Mouse (Mus musculus): ENCODE results near the gene Raly. TPM values are rescaled to one million over a fixed set of nuclear protein-coding genes. Genes with fewer than 3 reads are reported as not detected.

The Raly gene
- polyA plus RNA-seq, 2 experiments, result 65.0 to 385 TPM

GRCm38 (mm10) chr2:154818599-154818998, 27.7 kb downstream of the Raly start:
- WGBS, result 68% methylated on average over 1 of the region's 1 CpGs
- no peak for ATAC-seq (ENCODE audit: low FRiP score, low read depth)
- H3K9me3 ChIP-seq (ENCODE audit: control insufficient read depth, low read length), result no peaks in the 10 kb centered on the region
- H3K4me3 ChIP-seq (replicated peaks; ENCODE audit: low read length), result no peak overlapping the region
- H3K9ac ChIP-seq (ENCODE audit: low read depth, low read length, severe bottlenecking), result no peak overlapping the region
- H3K4me2 ChIP-seq (replicated peaks; ENCODE audit: low read depth, low read length, severe bottlenecking), result no peak overlapping the region
- no peak for TF ChIP-seq POLR2A (IDR thresholded peaks at IDR 0.05; ENCODE audit: borderline replicate concordance, extremely low read depth, insufficient read depth, insufficient read length)
- H3K4me1 ChIP-seq (ENCODE audit: control insufficient read depth, insufficient read depth, low read length), result peaks cover 6% of the 10 kb centered on the region; the same call in 1 of the 2 replicates
- no peaks in the 10 kb centered on the region; the same call in 1 of the 2 replicates for H3K36me3 ChIP-seq (ENCODE audit: control insufficient read depth, insufficient read depth, low read length)
- H3K27me3 ChIP-seq (ENCODE audit: control insufficient read depth, insufficient read depth, low read length), result no peaks in the 10 kb centered on the region
- no peak overlapping the region for H3K27ac ChIP-seq (replicated peaks; ENCODE audit: low read depth, low read length)
- no peak for DNase-seq (ENCODE audit: low spot score)

- H3K36me3 ChIP-seq (ENCODE audit: control insufficient read depth, insufficient read depth, low read length), result no peaks in the 10 kb centered on the region; the same call in 1 of the 2 replicates
- no peak for DNase-seq (ENCODE audit: low spot score)
- H3K4me3 ChIP-seq (replicated peaks; ENCODE audit: low read length), result no peak overlapping the region
- H3K4me1 ChIP-seq (ENCODE audit: control insufficient read depth, insufficient read depth, low read length), result peaks cover 6% of the 10 kb centered on the region; the same call in 1 of the 2 replicates
- no peak overlapping the region for H3K27ac ChIP-seq (replicated peaks; ENCODE audit: low read depth, low read length)
- H3K9ac ChIP-seq (ENCODE audit: low read depth, low read length, severe bottlenecking), result no peak overlapping the region
- ATAC-seq (ENCODE audit: low FRiP score, low read depth), result no peak
- 85% methylated on average over 1 of the region's 1 CpGs for WGBS
- no peaks in the 10 kb centered on the region for H3K9me3 ChIP-seq (ENCODE audit: control insufficient read depth, low read length)
- no peak overlapping the region for H3K4me2 ChIP-seq (replicated peaks; ENCODE audit: low read depth, low read length, severe bottlenecking)
- TF ChIP-seq POLR2A (IDR thresholded peaks at IDR 0.05; ENCODE audit: borderline replicate concordance, extremely low read depth, insufficient read depth, insufficient read length), result no peak
- H3K27me3 ChIP-seq (ENCODE audit: control insufficient read depth, insufficient read depth, low read length), result no peaks in the 10 kb centered on the region
Observed at GRCm38 (mm10) chr2:154820346-154820745, 29.4 kb downstream of the Raly start.

GRCm38 (mm10) chr2:154826054-154826538, 35.2 kb downstream of the Raly start:
- no peak for ATAC-seq (ENCODE audit: low FRiP score, low read depth)
- TF ChIP-seq POLR2A (IDR thresholded peaks at IDR 0.05; ENCODE audit: borderline replicate concordance, extremely low read depth, insufficient read depth, insufficient read length), result no peak
- H3K9me3 ChIP-seq (ENCODE audit: control insufficient read depth, low read length), result no peaks in the 10 kb centered on the region
- no peak overlapping the region for H3K9ac ChIP-seq (ENCODE audit: low read depth, low read length, severe bottlenecking)
- H3K27ac ChIP-seq (replicated peaks; ENCODE audit: low read depth, low read length), result no peak overlapping the region
- peaks cover 4% of the 10 kb centered on the region; the same call in 1 of the 2 replicates for H3K36me3 ChIP-seq (ENCODE audit: control insufficient read depth, insufficient read depth, low read length)
- no peaks in the 10 kb centered on the region for H3K27me3 ChIP-seq (ENCODE audit: control insufficient read depth, insufficient read depth, low read length)
- WGBS, result 84% methylated on average over 1 of the region's 1 CpGs
- no peak overlapping the region for H3K4me3 ChIP-seq (replicated peaks; ENCODE audit: low read length)
- no peak for DNase-seq (ENCODE audit: low spot score)
- H3K4me2 ChIP-seq (replicated peaks; ENCODE audit: low read depth, low read length, severe bottlenecking), result no peak overlapping the region
- H3K4me1 ChIP-seq (ENCODE audit: control insufficient read depth, insufficient read depth, low read length), result no peaks in the 10 kb centered on the region

- H3K4me2 ChIP-seq (replicated peaks; ENCODE audit: low read depth, low read length, severe bottlenecking), result no peak overlapping the region
- H3K4me1 ChIP-seq (ENCODE audit: control insufficient read depth, insufficient read depth, low read length), result no peaks in the 10 kb centered on the region
- H3K27ac ChIP-seq (replicated peaks; ENCODE audit: low read depth, low read length), result no peak overlapping the region
- H3K9me3 ChIP-seq (ENCODE audit: control insufficient read depth, low read length), result no peaks in the 10 kb centered on the region
- H3K4me3 ChIP-seq (replicated peaks; ENCODE audit: low read length), result no peak overlapping the region
- H3K36me3 ChIP-seq (ENCODE audit: control insufficient read depth, insufficient read depth, low read length), result 0 out of 2 replicates have a peak, but pooled peaks cover 4% of the 10 kb centered on the region
- H3K9ac ChIP-seq (ENCODE audit: low read depth, low read length, severe bottlenecking), result no peak overlapping the region
- ATAC-seq (ENCODE audit: low FRiP score, low read depth) (no peak), DNase-seq (ENCODE audit: low spot score) (no peak)
- H3K27me3 ChIP-seq (ENCODE audit: control insufficient read depth, insufficient read depth, low read length), result no peaks in the 10 kb centered on the region
- no peak for TF ChIP-seq POLR2A (IDR thresholded peaks at IDR 0.05; ENCODE audit: borderline replicate concordance, extremely low read depth, insufficient read depth, insufficient read length)
- WGBS, result 80% methylated on average over 4 of the region's 4 CpGs
Observed at GRCm38 (mm10) chr2:154827521-154827920, 36.6 kb downstream of the Raly start.

GRCm38 (mm10) chr2:154832471-154832870, 41.6 kb downstream of the Raly start:
- H3K4me2 ChIP-seq (replicated peaks; ENCODE audit: low read depth, low read length, severe bottlenecking), result no peak overlapping the region
- H3K4me3 ChIP-seq (replicated peaks; ENCODE audit: low read length), result no peak overlapping the region
- H3K4me1 ChIP-seq (ENCODE audit: control insufficient read depth, insufficient read depth, low read length), result no peaks in the 10 kb centered on the region
- no peak overlapping the region for H3K27ac ChIP-seq (replicated peaks; ENCODE audit: low read depth, low read length)
- ATAC-seq (ENCODE audit: low FRiP score, low read depth), result no peak
- H3K36me3 ChIP-seq (ENCODE audit: control insufficient read depth, insufficient read depth, low read length), result peaks cover 9% of the 10 kb centered on the region; the same call in 1 of the 2 replicates
- no peak for DNase-seq (ENCODE audit: low spot score)
- H3K9ac ChIP-seq (ENCODE audit: low read depth, low read length, severe bottlenecking), result no peak overlapping the region
- no peak for TF ChIP-seq POLR2A (IDR thresholded peaks at IDR 0.05; ENCODE audit: borderline replicate concordance, extremely low read depth, insufficient read depth, insufficient read length)
- no peaks in the 10 kb centered on the region for H3K27me3 ChIP-seq (ENCODE audit: control insufficient read depth, insufficient read depth, low read length)
- H3K9me3 ChIP-seq (ENCODE audit: control insufficient read depth, low read length), result no peaks in the 10 kb centered on the region
- WGBS, result 85% methylated on average over 4 of the region's 4 CpGs
